Mouse (Mus musculus): Measurements from ENCODE around the gene Tecr.

GRCm38 (mm10) chr8:83566469-83567395 is 41.0 kb downstream of the Tecr start, which contains the start of gene Ndufb7:
- TF ChIP-seq POLR2A (IDR thresholded peaks at IDR 0.05; ENCODE audit: low read depth, low read length) (0 out of 2 replicates have a peak, but pooled peaks have one; percentile 42), CTCF (IDR thresholded peaks at IDR 0.05; ENCODE audit: extremely low read depth, insufficient read length, insufficient replicate concordance, low read depth, low read length) (peak; percentile 97)

All from small intestine, adult 2 months (tissue).